Mouse (Mus musculus) layer of hippocampus, adult 8-10 months (tissue): ENCODE measurements around the gene Gm4177. TPM values are rescaled to one million over a fixed set of nuclear protein-coding genes. Genes with fewer than 3 reads are reported as not detected.
"Not testable (repeated sequence)": the region's sequence is repeated elsewhere in the genome, so short reads cannot be mapped to it uniquely, and the experiment has no call there.

Experiments
- DNase-seq, 2 experiments: peaks; one replicate each; pipeline ENCODE4 v3.0.0; 2022; ENCODE audit warnings: low spot score in 2 of 2
- total RNA-seq, 4 experiments: library from RNA; stranded (reverse); gene quantifications; 2 replicates each; pipeline ENCODE4 v1.2.4; 2022

Gene Gm4177
- total RNA-seq = not detected

DNA sequence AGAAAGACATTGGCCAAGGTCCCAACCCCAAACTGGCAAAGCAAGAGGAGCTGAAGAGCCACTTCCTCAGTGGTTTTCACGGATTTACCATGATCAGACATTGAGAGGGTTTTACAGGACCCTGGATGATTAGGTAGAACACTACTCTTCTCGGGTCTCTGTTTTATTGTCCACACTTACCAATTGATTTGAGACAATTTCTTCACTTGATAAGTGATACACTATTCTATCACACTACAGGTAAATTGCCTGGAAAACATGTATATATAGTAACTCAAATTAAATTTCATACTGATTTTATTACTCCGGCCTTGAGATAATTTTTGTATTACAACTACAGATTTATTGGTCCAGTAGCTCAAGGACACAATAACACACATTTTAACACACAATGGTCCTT is at the start of gene Gm4177:
Gm4177 (minus strand) TSS at position 101 of the 400 bp plus-strand sequence.
- not testable (repeated sequence) for DNase-seq

- not testable (repeated sequence) for DNase-seq
Observed at GRCm38 (mm10) chr7:21844167-21844566, 47.6 kb upstream of the Gm4177 start, which contains the start of gene Gm5725. Gene Gm5725, minus strand, starts transcription at chr7:21844267.

DNA sequence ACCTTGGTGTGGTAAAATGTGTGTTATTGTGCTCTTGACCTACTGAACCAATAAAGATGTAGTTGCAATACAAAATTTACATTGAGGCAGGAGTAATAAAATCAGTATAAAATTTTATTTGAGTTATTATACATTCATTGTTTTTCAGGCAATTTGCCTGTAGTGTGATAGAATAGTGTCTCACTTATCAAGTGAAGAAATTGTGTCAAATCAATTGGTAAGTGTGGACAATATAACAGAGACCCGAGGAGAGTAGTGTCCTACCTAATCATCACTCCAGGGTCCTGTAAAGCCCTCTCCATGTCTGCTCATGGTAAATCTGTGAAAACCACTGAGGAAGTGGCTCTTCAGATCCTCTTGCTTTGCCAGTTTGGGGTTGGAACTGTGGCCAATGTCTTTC is 35.5 kb upstream of the Gm4177 start, which contains the start of gene Vmn1r135:
Vmn1r135 (plus strand) TSS at position 301 of the 400 bp plus-strand sequence.
- not testable (repeated sequence) for DNase-seq

- DNase-seq = not testable (repeated sequence)
Observed at GRCm38 (mm10) chr7:21761375-21761774, 35.2 kb downstream of the Gm4177 start, which contains the start of gene Gm4175. Gene Gm4175, minus strand, starts transcription at chr7:21761475.

Other genes with a start within 250 kb of the Gm4177 start
- gene Vmn1r132, start 182.6 kb downstream of the Gm4177 start, total RNA-seq = not detected
- gene Gm4175, start 35.3 kb downstream of the Gm4177 start, total RNA-seq = not detected
- not detected for gene Vmn1r135, start 35.6 kb upstream of the Gm4177 start, total RNA-seq
- not detected for gene Gm5725, start 47.5 kb upstream of the Gm4177 start, total RNA-seq
- gene Gm5891, start 124.6 kb upstream of the Gm4177 start, total RNA-seq = not detected
- gene Vmn1r137, start 197.9 kb upstream of the Gm4177 start, total RNA-seq = not detected
- not detected for gene Vmn1r138, start 232.2 kb upstream of the Gm4177 start, total RNA-seq